Mouse (Mus musculus): ENCODE measurements at regions not wholly inside any gene's neighbourhood (a gene's known extent, or its start where the extent isn't known, plus 50 kb on each side); places are given as distances from the start of the nearest gene placed in this dataset.
"Not testable (repeated sequence)": the region's sequence is repeated elsewhere in the genome, so short reads cannot be mapped to it uniquely, and the experiment has no call there.

- no peak for TF ChIP-seq ZC3H11A (IDR thresholded peaks at IDR 0.05; ENCODE audit: borderline replicate concordance, low read depth, low read length)
- TF ChIP-seq MAFK (IDR thresholded peaks at IDR 0.05; ENCODE audit: insufficient read depth, low read depth, low read length) = no peak
- no peak for TF ChIP-seq CHD2 (IDR thresholded peaks at IDR 0.05; ENCODE audit: low read depth, low read length)
- TF ChIP-seq ZNF384 (IDR thresholded peaks at IDR 0.05; ENCODE audit: low read depth, low read length) = no peak
- no peak for TF ChIP-seq HCFC1 (IDR thresholded peaks at IDR 0.05; ENCODE audit: borderline replicate concordance, insufficient read depth, low read length)
- Histone ChIP-seq H3K4me3 (ENCODE audit: insufficient read depth in 1 of 2, low read depth in 1 of 2, low read length in 2 of 2, poor library complexity in 1 of 2, severe bottlenecking in 1 of 2) (no peak overlapping the region), H3K36me3 (ENCODE audit: control insufficient read depth, insufficient read depth, low read length, poor library complexity, severe bottlenecking) (no peaks in the 10 kb centered on the region), H3K27ac (ENCODE audit: insufficient read depth, low read depth, low read length, poor library complexity, severe bottlenecking) (no peak overlapping the region), H3K9me3 (ENCODE audit: control insufficient read depth, insufficient read depth, low read depth, low read length) (no peaks in the 10 kb centered on the region), H3K4me1 (ENCODE audit: control insufficient read depth in 2 of 2, insufficient read depth in 2 of 2, low read length in 2 of 2, poor library complexity in 1 of 2) (no peaks in the 10 kb centered on the region), H3K9ac (ENCODE audit: insufficient read depth, low read depth, low read length, poor library complexity, severe bottlenecking) (no peak overlapping the region)
- no peak for DNase-seq (ENCODE audit: low read depth, low spot score)
- in situ Hi-C loops (cut with MboI; ENCODE audit: low sequenced_read_pairs in 2 of 2, unreplicated experiment in 2 of 2) = no loop called here
These were observed 721.1 kb upstream of the Tacstd2 start for GRCm38 (mm10) chr6:68256725-68257124.

GRCm38 (mm10) chr6:68256151-68256550 is 720.6 kb upstream of the Tacstd2 start:
- TF ChIP-seq CHD2 (IDR thresholded peaks at IDR 0.05; ENCODE audit: low read depth, low read length) (no peak), ZNF384 (IDR thresholded peaks at IDR 0.05; ENCODE audit: low read depth, low read length) (no peak), HCFC1 (IDR thresholded peaks at IDR 0.05; ENCODE audit: borderline replicate concordance, insufficient read depth, low read length) (no peak), ZC3H11A (IDR thresholded peaks at IDR 0.05; ENCODE audit: borderline replicate concordance, low read depth, low read length) (no peak), MAFK (IDR thresholded peaks at IDR 0.05; ENCODE audit: insufficient read depth, low read depth, low read length) (no peak)
- no peak overlapping the region for H3K9ac ChIP-seq (ENCODE audit: insufficient read depth, low read depth, low read length, poor library complexity, severe bottlenecking)
- in situ Hi-C loops (cut with MboI; ENCODE audit: low sequenced_read_pairs in 2 of 2, unreplicated experiment in 2 of 2) = no loop called here

GRCm38 (mm10) chr6:68252730-68253129 is 717.1 kb upstream of the Tacstd2 start:
- Histone ChIP-seq H3K4me3 (ENCODE audit: insufficient read depth in 1 of 2, low read depth in 1 of 2, low read length in 2 of 2, poor library complexity in 1 of 2, severe bottlenecking in 1 of 2) (no peak overlapping the region), H3K4me1 (ENCODE audit: control insufficient read depth in 2 of 2, insufficient read depth in 2 of 2, low read length in 2 of 2, poor library complexity in 1 of 2) (no peaks in the 10 kb centered on the region), H3K27ac (ENCODE audit: insufficient read depth, low read depth, low read length, poor library complexity, severe bottlenecking) (no peak overlapping the region), H3K9me3 (ENCODE audit: control insufficient read depth, insufficient read depth, low read depth, low read length) (no peaks in the 10 kb centered on the region; the same call in 1 of the 2 replicates), H3K36me3 (ENCODE audit: control insufficient read depth, insufficient read depth, low read length, poor library complexity, severe bottlenecking) (no peaks in the 10 kb centered on the region), H3K9ac (ENCODE audit: insufficient read depth, low read depth, low read length, poor library complexity, severe bottlenecking) (no peak overlapping the region)
- in situ Hi-C loops (cut with MboI; ENCODE audit: low sequenced_read_pairs in 2 of 2, unreplicated experiment in 2 of 2) = no loop called here
- no peak for TF ChIP-seq MAFK (IDR thresholded peaks at IDR 0.05; ENCODE audit: insufficient read depth, low read depth, low read length)
- no peak for TF ChIP-seq ZC3H11A (IDR thresholded peaks at IDR 0.05; ENCODE audit: borderline replicate concordance, low read depth, low read length)
- no peak for TF ChIP-seq HCFC1 (IDR thresholded peaks at IDR 0.05; ENCODE audit: borderline replicate concordance, insufficient read depth, low read length)
- no peak for TF ChIP-seq CHD2 (IDR thresholded peaks at IDR 0.05; ENCODE audit: low read depth, low read length)
- no peak for TF ChIP-seq ZNF384 (IDR thresholded peaks at IDR 0.05; ENCODE audit: low read depth, low read length)
- DNase-seq (ENCODE audit: low read depth, low spot score) = no peak

More at GRCm38 (mm10) chr6:68256151-68256550, 720.6 kb upstream of the Tacstd2 start:
- Histone ChIP-seq H3K9me3 (ENCODE audit: control insufficient read depth, insufficient read depth, low read depth, low read length) (no peaks in the 10 kb centered on the region), H3K27ac (ENCODE audit: insufficient read depth, low read depth, low read length, poor library complexity, severe bottlenecking) (no peak overlapping the region), H3K4me3 (ENCODE audit: insufficient read depth in 1 of 2, low read depth in 1 of 2, low read length in 2 of 2, poor library complexity in 1 of 2, severe bottlenecking in 1 of 2) (no peak overlapping the region), H3K36me3 (ENCODE audit: control insufficient read depth, insufficient read depth, low read length, poor library complexity, severe bottlenecking) (no peaks in the 10 kb centered on the region), H3K4me1 (ENCODE audit: control insufficient read depth in 2 of 2, insufficient read depth in 2 of 2, low read length in 2 of 2, poor library complexity in 1 of 2) (no peaks in the 10 kb centered on the region)
- no peak for DNase-seq (ENCODE audit: low read depth, low spot score)

- H3K9ac ChIP-seq (ENCODE audit: insufficient read depth, low read depth, low read length, poor library complexity, severe bottlenecking); H3K9me3 ChIP-seq (ENCODE audit: control insufficient read depth, insufficient read depth, low read depth, low read length); H3K36me3 ChIP-seq (ENCODE audit: control insufficient read depth, insufficient read depth, low read length, poor library complexity, severe bottlenecking); H3K4me3 ChIP-seq (ENCODE audit: insufficient read depth in 1 of 2, low read depth in 1 of 2, low read length in 2 of 2, poor library complexity in 1 of 2, severe bottlenecking in 1 of 2); DNase-seq (ENCODE audit: low read depth, low spot score); H3K4me1 ChIP-seq (ENCODE audit: control insufficient read depth in 2 of 2, insufficient read depth in 2 of 2, low read length in 2 of 2, poor library complexity in 1 of 2); in situ Hi-C loops (cut with MboI; ENCODE audit: low sequenced_read_pairs in 2 of 2, unreplicated experiment in 2 of 2); H3K27ac ChIP-seq (ENCODE audit: insufficient read depth, low read depth, low read length, poor library complexity, severe bottlenecking): not testable (repeated sequence)
These were observed 715.7 kb upstream of the Tacstd2 start for GRCm38 (mm10) chr6:68251320-68251719.

GRCm38 (mm10) chr6:68250392-68250791 is 714.8 kb upstream of the Tacstd2 start:
- in situ Hi-C loops (cut with MboI; ENCODE audit: low sequenced_read_pairs in 2 of 2, unreplicated experiment in 2 of 2); H3K27ac ChIP-seq (ENCODE audit: insufficient read depth, low read depth, low read length, poor library complexity, severe bottlenecking); H3K9me3 ChIP-seq (ENCODE audit: control insufficient read depth, insufficient read depth, low read depth, low read length); H3K36me3 ChIP-seq (ENCODE audit: control insufficient read depth, insufficient read depth, low read length, poor library complexity, severe bottlenecking); DNase-seq (ENCODE audit: low read depth, low spot score); H3K4me3 ChIP-seq (ENCODE audit: insufficient read depth in 1 of 2, low read depth in 1 of 2, low read length in 2 of 2, poor library complexity in 1 of 2, severe bottlenecking in 1 of 2); H3K4me1 ChIP-seq (ENCODE audit: control insufficient read depth in 2 of 2, insufficient read depth in 2 of 2, low read length in 2 of 2, poor library complexity in 1 of 2); H3K9ac ChIP-seq (ENCODE audit: insufficient read depth, low read depth, low read length, poor library complexity, severe bottlenecking): not testable (repeated sequence)

GRCm38 (mm10) chr6:68249259-68249658 is 713.7 kb upstream of the Tacstd2 start:
- DNase-seq (ENCODE audit: low read depth, low spot score); H3K9me3 ChIP-seq (ENCODE audit: control insufficient read depth, insufficient read depth, low read depth, low read length); H3K36me3 ChIP-seq (ENCODE audit: control insufficient read depth, insufficient read depth, low read length, poor library complexity, severe bottlenecking); in situ Hi-C loops (cut with MboI; ENCODE audit: low sequenced_read_pairs in 2 of 2, unreplicated experiment in 2 of 2); H3K4me1 ChIP-seq (ENCODE audit: control insufficient read depth in 2 of 2, insufficient read depth in 2 of 2, low read length in 2 of 2, poor library complexity in 1 of 2); H3K27ac ChIP-seq (ENCODE audit: insufficient read depth, low read depth, low read length, poor library complexity, severe bottlenecking); H3K4me3 ChIP-seq (ENCODE audit: insufficient read depth in 1 of 2, low read depth in 1 of 2, low read length in 2 of 2, poor library complexity in 1 of 2, severe bottlenecking in 1 of 2); H3K9ac ChIP-seq (ENCODE audit: insufficient read depth, low read depth, low read length, poor library complexity, severe bottlenecking): not testable (repeated sequence)

GRCm38 (mm10) chr6:68248018-68248533 is 712.5 kb upstream of the Tacstd2 start:
- in situ Hi-C loops (cut with MboI; ENCODE audit: low sequenced_read_pairs in 2 of 2, unreplicated experiment in 2 of 2); H3K9me3 ChIP-seq (ENCODE audit: control insufficient read depth, insufficient read depth, low read depth, low read length); H3K9ac ChIP-seq (ENCODE audit: insufficient read depth, low read depth, low read length, poor library complexity, severe bottlenecking); H3K36me3 ChIP-seq (ENCODE audit: control insufficient read depth, insufficient read depth, low read length, poor library complexity, severe bottlenecking); DNase-seq (ENCODE audit: low read depth, low spot score); H3K27ac ChIP-seq (ENCODE audit: insufficient read depth, low read depth, low read length, poor library complexity, severe bottlenecking); H3K4me1 ChIP-seq (ENCODE audit: control insufficient read depth in 2 of 2, insufficient read depth in 2 of 2, low read length in 2 of 2, poor library complexity in 1 of 2); H3K4me3 ChIP-seq (ENCODE audit: insufficient read depth in 1 of 2, low read depth in 1 of 2, low read length in 2 of 2, poor library complexity in 1 of 2, severe bottlenecking in 1 of 2): not testable (repeated sequence)

Measured in ES-E14 (cell line).